Mouse (Mus musculus): Measurements from ENCODE around the gene Raver2. TPM values are rescaled to one million over a fixed set of nuclear protein-coding genes. Genes with fewer than 3 reads are reported as not detected.

The Raver2 gene
- total and polyA plus RNA-seq, 3 experiments = 0.04 TPM; not detected in 2

- dilution Hi-C loops (cut with MboI; ENCODE audit: extremely low pct_ligation_motif_present, extremely low pct_unique_long_range_greater_than_20kb, low sequenced_read_pairs) (no loop called here), in situ Hi-C loops (cut with MboI; ENCODE audit: low pct_ligation_motif_present, low pct_unique_long_range_greater_than_20kb, low sequenced_read_pairs) (no loop called here)
- no peaks in the 10 kb centered on the region for H3K79me2 ChIP-seq (replicated peaks; ENCODE audit: control insufficient read depth, extremely low read depth, insufficient read depth, poor library complexity, severe bottlenecking)
- H3K4me3 ChIP-seq (replicated peaks in 1 of 3; ENCODE audit: low read depth in 2 of 3, low read length in 2 of 3, poor library complexity in 1 of 3) = no peak overlapping the region
- H3K4me1 ChIP-seq (ENCODE audit: control insufficient read depth in 1 of 2, insufficient read depth in 2 of 2) = no peaks in the 10 kb centered on the region
- H3K36me3 ChIP-seq (replicated peaks in 1 of 2; ENCODE audit: control insufficient read depth in 1 of 2, insufficient read depth in 1 of 2, low read length in 1 of 2) = no peaks in the 10 kb centered on the region
- no peak for DNase-seq (ENCODE audit: extremely low read depth)
- TF ChIP-seq MAX (IDR thresholded peaks at IDR 0.05; ENCODE audit: low read length) (no peak), SMC3 (IDR thresholded peaks at IDR 0.05; ENCODE audit: low read depth, low read length) (no peak), NELFE (IDR thresholded peaks at IDR 0.05; ENCODE audit: low read depth, low read length) (no peak), JUND (conservative IDR thresholded peaks at IDR 0.05; ENCODE audit: low read depth, low read length) (no peak), ETS1 (conservative IDR thresholded peaks at IDR 0.05; ENCODE audit: low read depth, low read length) (no peak), ELF1 (IDR thresholded peaks at IDR 0.05; ENCODE audit: low read depth, low read length) (no peak), MAZ (IDR thresholded peaks at IDR 0.05; ENCODE audit: low read depth, low read length) (no peak), CTCF (conservative IDR thresholded peaks at IDR 0.05 in 1 of 2, IDR thresholded peaks at IDR 0.05 in 1 of 2; ENCODE audit: low read depth in 2 of 2, low read length in 2 of 2) (no peak), KAT2A (IDR thresholded peaks at IDR 0.05; ENCODE audit: insufficient replicate concordance, low read length) (no peak), RAD21 (IDR thresholded peaks at IDR 0.05; ENCODE audit: low read depth, low read length) (no peak), MXI1 (IDR thresholded peaks at IDR 0.05; ENCODE audit: low read depth, low read length) (no peak), USF2 (conservative IDR thresholded peaks at IDR 0.05; ENCODE audit: low read depth, low read length) (no peak)
- no peak overlapping the region for H3K9ac ChIP-seq (ENCODE audit: insufficient read depth, low read depth)
- no peak overlapping the region for H3K4me2 ChIP-seq (ENCODE audit: insufficient read depth, low read depth, poor library complexity, severe bottlenecking)
- H3K9me3 ChIP-seq (replicated peaks; ENCODE audit: low read length) = peaks cover 2% of the 10 kb centered on the region
- no peak overlapping the region for H3K27ac ChIP-seq (ENCODE audit: insufficient read depth, low read depth)
- no peaks in the 10 kb centered on the region for H3K27me3 ChIP-seq (replicated peaks)
Measured at GRCm38 (mm10) chr4:101027852-101028411, 40.9 kb upstream of the Raver2 start.

- Histone ChIP-seq H3K27ac (ENCODE audit: insufficient read depth, low read depth) (no peak overlapping the region), H3K4me2 (ENCODE audit: insufficient read depth, low read depth, poor library complexity, severe bottlenecking) (no peak overlapping the region), H3K4me3 (replicated peaks in 1 of 3; ENCODE audit: low read depth in 2 of 3, low read length in 2 of 3, poor library complexity in 1 of 3) (no peak overlapping the region), H3K9ac (ENCODE audit: insufficient read depth, low read depth) (no peak overlapping the region), H3K79me2 (replicated peaks; ENCODE audit: control insufficient read depth, extremely low read depth, insufficient read depth, poor library complexity, severe bottlenecking) (no peaks in the 10 kb centered on the region), H3K27me3 (replicated peaks) (no peaks in the 10 kb centered on the region), H3K4me1 (ENCODE audit: control insufficient read depth in 1 of 2, insufficient read depth in 2 of 2) (no peaks in the 10 kb centered on the region), H3K36me3 (replicated peaks in 1 of 2; ENCODE audit: control insufficient read depth in 1 of 2, insufficient read depth in 1 of 2, low read length in 1 of 2) (no peaks in the 10 kb centered on the region), H3K9me3 (replicated peaks; ENCODE audit: low read length) (no peaks in the 10 kb centered on the region)
- dilution Hi-C loops (cut with MboI; ENCODE audit: extremely low pct_ligation_motif_present, extremely low pct_unique_long_range_greater_than_20kb, low sequenced_read_pairs) = no loop called here
- in situ Hi-C loops (cut with MboI; ENCODE audit: low pct_ligation_motif_present, low pct_unique_long_range_greater_than_20kb, low sequenced_read_pairs) = no loop called here
- no peak for DNase-seq (ENCODE audit: extremely low read depth)
- no peak for TF ChIP-seq CTCF (conservative IDR thresholded peaks at IDR 0.05 in 1 of 2, IDR thresholded peaks at IDR 0.05 in 1 of 2; ENCODE audit: low read depth in 2 of 2, low read length in 2 of 2)
- no peak for TF ChIP-seq KAT2A (IDR thresholded peaks at IDR 0.05; ENCODE audit: insufficient replicate concordance, low read length)
- TF ChIP-seq TBP (conservative IDR thresholded peaks at IDR 0.05; ENCODE audit: low read depth, low read length) = no peak
- TF ChIP-seq SIN3A (IDR thresholded peaks at IDR 0.05; ENCODE audit: low read length) = no peak
- TF ChIP-seq USF1 (IDR thresholded peaks at IDR 0.05; ENCODE audit: low read depth, low read length) = no peak
- no peak for TF ChIP-seq CHD1 (IDR thresholded peaks at IDR 0.05; ENCODE audit: low read depth, low read length)
- TF ChIP-seq MEF2A (IDR thresholded peaks at IDR 0.05; ENCODE audit: borderline replicate concordance, low read depth, low read length) = no peak
- TF ChIP-seq POLR2AphosphoS2 (IDR thresholded peaks at IDR 0.05; ENCODE audit: low read depth, low read length) = no peak
- no peak for TF ChIP-seq POLR2A (IDR thresholded peaks at IDR 0.05; ENCODE audit: low read depth, low read length)
- TF ChIP-seq MAZ (IDR thresholded peaks at IDR 0.05; ENCODE audit: low read depth, low read length) = no peak
- TF ChIP-seq ELF1 (IDR thresholded peaks at IDR 0.05; ENCODE audit: low read depth, low read length) = no peak
- TF ChIP-seq ZC3H11A (IDR thresholded peaks at IDR 0.05; ENCODE audit: low read depth, low read length) = no peak
- TF ChIP-seq PAX5 (IDR thresholded peaks at IDR 0.05; ENCODE audit: low read length) = no peak
- no peak for TF ChIP-seq HCFC1 (IDR thresholded peaks at IDR 0.05; ENCODE audit: low read depth, low read length)
- TF ChIP-seq MXI1 (IDR thresholded peaks at IDR 0.05; ENCODE audit: low read depth, low read length) = no peak
- no peak for TF ChIP-seq CHD2 (IDR thresholded peaks at IDR 0.05; ENCODE audit: low read length)
- TF ChIP-seq IRF4 (IDR thresholded peaks at IDR 0.05; ENCODE audit: low read depth, low read length) = no peak
- no peak for TF ChIP-seq GABPA (IDR thresholded peaks at IDR 0.05; ENCODE audit: insufficient replicate concordance, low read depth, low read length)
Measured at GRCm38 (mm10) chr4:101033047-101033446, 35.7 kb upstream of the Raver2 start.
